ENCODE assay signal across 8 mouse cellular contexts in the genomic region with DNA sequence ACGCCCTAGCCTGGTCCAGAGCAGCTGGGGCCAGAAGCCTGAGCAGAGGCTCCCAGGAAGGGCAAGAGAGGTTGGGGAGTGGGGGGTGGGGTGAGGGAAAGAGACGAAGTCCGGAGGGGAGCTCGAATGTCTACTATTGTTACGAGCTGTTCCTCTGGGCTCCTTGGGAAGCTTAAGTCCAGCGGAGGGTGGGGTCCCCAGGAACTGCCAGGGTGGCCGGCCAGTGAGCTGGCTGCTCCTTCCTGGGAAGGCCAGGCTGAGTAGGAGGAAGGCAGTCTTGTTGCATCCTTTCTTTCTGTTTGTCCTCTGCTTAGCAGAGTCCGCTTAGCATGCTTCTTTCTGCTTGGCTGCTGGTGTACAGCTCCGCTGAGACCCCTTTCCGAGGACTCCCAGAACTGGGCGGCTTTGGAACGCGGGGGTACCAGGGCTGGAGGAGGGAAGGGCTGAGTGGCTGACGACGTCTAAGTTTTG. TPM values are rescaled to one million over a fixed set of nuclear protein-coding genes. Genes with fewer than 3 reads are reported as not detected.
DNase-seq lines count a peak whose midpoint lies in the region; ATAC-seq and TF ChIP-seq lines count a peak whose summit lies in the region.

No protein-coding gene starts in this region.

- no peak for TF ChIP-seq CTCF in thymus, adult 2 months (IDR thresholded peaks at IDR 0.05; ENCODE audit: borderline replicate concordance, control insufficient read depth, extremely low read depth, insufficient read depth, low read length, poor library complexity)

- WGBS in hindbrain, embryonic 12.5 days, result 4% methylated on average over 15 of the region's 15 CpGs
- 69% methylated on average over 15 of the region's 15 CpGs for WGBS in thymus, adult 2 months

- peak overlapping the region; percentile 75 for H3K27ac ChIP-seq in hindbrain, embryonic 12.5 days
- H3K27ac ChIP-seq in thymus, adult 2 months (ENCODE audit: control insufficient read depth, insufficient read depth, low read length), result no peak overlapping the region

- no peaks in the 10 kb centered on the region; the same call in 1 of the 2 replicates for H3K9me3 ChIP-seq in erythroblast, embryonic 14.5 days (ENCODE audit: control insufficient read depth, low read length)
- H3K9me3 ChIP-seq in hindbrain, embryonic 12.5 days (replicated peaks), result no peaks in the 10 kb centered on the region

- H3K4me2 ChIP-seq in hindbrain, embryonic 12.5 days (replicated peaks), result peak overlapping the region; percentile 41

- peaks cover 38% of the 10 kb centered on the region for H3K27me3 ChIP-seq in erythroblast, embryonic 14.5 days (ENCODE audit: control insufficient read depth)
- peaks cover 78% of the 10 kb centered on the region for H3K27me3 ChIP-seq in hindbrain, embryonic 12.5 days
- H3K27me3 ChIP-seq in thymus, adult 2 months (ENCODE audit: control insufficient read depth, insufficient read depth, low read length), result peaks cover 20% of the 10 kb centered on the region

- peak overlapping the region; percentile 51 for H3K9ac ChIP-seq in hindbrain, embryonic 12.5 days

- peaks cover 24% of the 10 kb centered on the region for H3K36me3 ChIP-seq in erythroblast, embryonic 14.5 days (ENCODE audit: control insufficient read depth)
- no peaks in the 10 kb centered on the region for H3K36me3 ChIP-seq in hindbrain, embryonic 12.5 days
- H3K36me3 ChIP-seq in thymus, adult 2 months (ENCODE audit: control insufficient read depth, insufficient read depth, low read length), result no peaks in the 10 kb centered on the region

- peak overlapping the region; percentile 90 for H3K4me3 ChIP-seq in erythroblast, embryonic 14.5 days (replicated peaks)
- no peak overlapping the region for H3K4me3 ChIP-seq in hindbrain, embryonic 12.5 days
- H3K4me3 ChIP-seq in thymus, adult 2 months (ENCODE audit: control insufficient read depth, insufficient read depth, low read length), result no peak overlapping the region

- no peak for ATAC-seq in erythroblast, adult 5-6 weeks (replicated peaks; ENCODE audit: low FRiP score, poor library complexity, severe bottlenecking)
- ATAC-seq in hindbrain, embryonic 12.5 days (ENCODE audit: low FRiP score), result no peak
- no peak for ATAC-seq in CD4-positive, CD25-positive, alpha-beta regulatory T cell, adult 4 months

- TF ChIP-seq POLR2A in thymus, adult 2 months (IDR thresholded peaks at IDR 0.05; ENCODE audit: control insufficient read depth, extremely low read depth, insufficient read depth, low read length, poor library complexity), result no peak

- peak; percentile 39 for DNase-seq in embryo, embryonic 9.5 days (ENCODE audit: extremely low spot score)
- DNase-seq in lung, postnatal 10 days, result peak; percentile 69
- DNase-seq in right cerebral cortex, postnatal 10 days (ENCODE audit: low spot score in 2 of 2), result no peak
- DNase-seq in thymus, adult 2 months, result no peak

- peaks cover 91% of the 10 kb centered on the region for H3K4me1 ChIP-seq in erythroblast, embryonic 14.5 days (ENCODE audit: control insufficient read depth)
- H3K4me1 ChIP-seq in hindbrain, embryonic 12.5 days, result peaks cover 81% of the 10 kb centered on the region
- H3K4me1 ChIP-seq in thymus, adult 2 months (replicated peaks; ENCODE audit: control insufficient read depth, insufficient read depth, low read length), result peaks cover 23% of the 10 kb centered on the region

RNA-seq across cellular contexts. Expression of a gene that starts 6.8 kb away (rescaled TPM):
- polyA plus RNA-seq in erythroblast, embryonic 14.5 days (2012), result 61.4 and 62.8 TPM in 2 replicates
- 37.4 and 40.3 TPM in 2 replicates for total RNA-seq in erythroblast, adult 5-6 weeks (2015; ENCODE audit: low replicate concordance)
- 43.1 and 44.2 TPM in 2 replicates for total RNA-seq in erythroblast, adult 5-6 weeks (2017; ENCODE audit: low replicate concordance)
- 4.6 and 4.9 TPM in 2 replicates for polyA plus RNA-seq in hindbrain, embryonic 12.5 days (2016; fragmentation: Nextera tagmentation; extraction: Ambion mirVana)
- polyA plus RNA-seq in CD4-positive, CD25-positive, alpha-beta regulatory T cell, adult 4 months (2017; shearing (Covaris generic)), result 1 to 10 TPM; 2.0 to 2.6 TPM
- 7.1 and 7.5 TPM in 2 replicates for polyA plus RNA-seq in thymus, adult 2 months (2012; rRNA removed)

RNA-seq across cellular contexts. Expression of a gene that starts 14.7 kb away (rescaled TPM):
- polyA plus RNA-seq in erythroblast, embryonic 14.5 days (2012), result 11.0 and 11.9 TPM in 2 replicates
- total RNA-seq in erythroblast, adult 5-6 weeks (2015; ENCODE audit: low replicate concordance), result 7.9 and 18.1 TPM in 2 replicates
- 3.6 and 12.9 TPM in 2 replicates for total RNA-seq in erythroblast, adult 5-6 weeks (2017; ENCODE audit: low replicate concordance)
- 3.0 and 3.6 TPM in 2 replicates for polyA plus RNA-seq in hindbrain, embryonic 12.5 days (2016; fragmentation: Nextera tagmentation; extraction: Ambion mirVana)
- polyA plus RNA-seq in CD4-positive, CD25-positive, alpha-beta regulatory T cell, adult 4 months (2017; shearing (Covaris generic)), result 10 to 100 TPM; 24.3 to 28.6 TPM
- polyA plus RNA-seq in thymus, adult 2 months (2012; rRNA removed), result 1.8 and 2.6 TPM in 2 replicates

RNA-seq across cellular contexts. Expression of a gene that starts 20.4 kb away (rescaled TPM):
- polyA plus RNA-seq in erythroblast, embryonic 14.5 days (2012), result 7.0 and 8.5 TPM in 2 replicates
- total RNA-seq in erythroblast, adult 5-6 weeks (2015; ENCODE audit: low replicate concordance), result 12.7 and 19.9 TPM in 2 replicates
- total RNA-seq in erythroblast, adult 5-6 weeks (2017; ENCODE audit: low replicate concordance), result 8.2 and 13.1 TPM in 2 replicates
- polyA plus RNA-seq in hindbrain, embryonic 12.5 days (2016; fragmentation: Nextera tagmentation; extraction: Ambion mirVana), result 20.9 and 21.3 TPM in 2 replicates
- 1 to 10 TPM; 8.1 to 9.1 TPM for polyA plus RNA-seq in CD4-positive, CD25-positive, alpha-beta regulatory T cell, adult 4 months (2017; shearing (Covaris generic))
- 155 and 182 TPM in 2 replicates for polyA plus RNA-seq in thymus, adult 2 months (2012; rRNA removed)

RNA-seq across cellular contexts. Expression of a gene that starts 22.0 kb away (rescaled TPM):
- 8.9 and 9.0 TPM in 2 replicates for polyA plus RNA-seq in erythroblast, embryonic 14.5 days (2012)
- total RNA-seq in erythroblast, adult 5-6 weeks (2015; ENCODE audit: low replicate concordance), result 9.8 and 16.9 TPM in 2 replicates
- total RNA-seq in erythroblast, adult 5-6 weeks (2017; ENCODE audit: low replicate concordance), result 18.3 and 21.5 TPM in 2 replicates
- 51.2 and 55.9 TPM in 2 replicates for polyA plus RNA-seq in hindbrain, embryonic 12.5 days (2016; fragmentation: Nextera tagmentation; extraction: Ambion mirVana)
- 10 to 100 TPM; 45.0 to 60.3 TPM for polyA plus RNA-seq in CD4-positive, CD25-positive, alpha-beta regulatory T cell, adult 4 months (2017; shearing (Covaris generic))
- polyA plus RNA-seq in thymus, adult 2 months (2012; rRNA removed), result 169 and 181 TPM in 2 replicates

RNA-seq across cellular contexts. Expression of a gene that starts 45.5 kb away (rescaled TPM):
- polyA plus RNA-seq in erythroblast, embryonic 14.5 days (2012), result 17.2 and 18.5 TPM in 2 replicates
- total RNA-seq in erythroblast, adult 5-6 weeks (2015; ENCODE audit: low replicate concordance), result 17.8 and 22.9 TPM in 2 replicates
- total RNA-seq in erythroblast, adult 5-6 weeks (2017; ENCODE audit: low replicate concordance), result 9.2 and 14.8 TPM in 2 replicates
- 62.5 and 64.8 TPM in 2 replicates for polyA plus RNA-seq in hindbrain, embryonic 12.5 days (2016; fragmentation: Nextera tagmentation; extraction: Ambion mirVana)
- 10 to 100 TPM; 39.5 to 42.6 TPM for polyA plus RNA-seq in CD4-positive, CD25-positive, alpha-beta regulatory T cell, adult 4 months (2017; shearing (Covaris generic))
- 29.2 and 33.7 TPM in 2 replicates for polyA plus RNA-seq in thymus, adult 2 months (2012; rRNA removed)

Comparison
In these comparisons a context has a peak if more than half of its experiments do, and no peak if none do; other contexts are left out.
1. DNase-seq: peak in embryo, embryonic 9.5 days (single experiment) and lung, postnatal 10 days (single experiment); none in right cerebral cortex, postnatal 10 days (0 of 2) and thymus, adult 2 months (single experiment).